Mouse (Mus musculus) T-helper 1 cell (primary cell): ENCODE results near the gene Srsf9.
"Not testable (repeated sequence)": the region's sequence is repeated elsewhere in the genome, so short reads cannot be mapped to it uniquely, and the experiment has no call there.

Source experiments
- in situ Hi-C: fragments of 300-600 bp; cut with MboI, MseI; formaldehyde crosslinking; loops from one replicate; pipeline ENCODE4 v1.15.1; 2025; ENCODE audit warnings: high pct_unique_total_duplicates

Srsf9 gene

GRCm38 (mm10) chr5:115326875-115327609 is at the start of gene Srsf9:
Gene Srsf9 (plus strand): TSS chr5:115327177.
- in situ Hi-C loops = no loop called here

- in situ Hi-C loops = no loop called here
Measured at GRCm38 (mm10) chr5:115278053-115278452, 48.9 kb upstream of the Srsf9 start.

- in situ Hi-C loops = no loop called here
Measured at GRCm38 (mm10) chr5:115278785-115279184, 48.2 kb upstream of the Srsf9 start.

GRCm38 (mm10) chr5:115279226-115280049 is 47.5 kb upstream of the Srsf9 start, which contains the start of gene Coq5:
Gene Coq5 (plus strand): TSS chr5:115279666.
- in situ Hi-C loops = no loop called here

GRCm38 (mm10) chr5:115280050-115280687 is 46.8 kb upstream of the Srsf9 start:
- in situ Hi-C loops = no loop called here

GRCm38 (mm10) chr5:115284735-115285134 is 42.2 kb upstream of the Srsf9 start:
- in situ Hi-C loops = no loop called here

- in situ Hi-C loops = no loop called here
Measured at GRCm38 (mm10) chr5:115294173-115294572, 32.8 kb upstream of the Srsf9 start.

- in situ Hi-C loops = no loop called here
Measured at GRCm38 (mm10) chr5:115296347-115296746, 30.6 kb upstream of the Srsf9 start.

- in situ Hi-C loops = no loop called here
Measured at GRCm38 (mm10) chr5:115300035-115300744, 26.8 kb upstream of the Srsf9 start.

- in situ Hi-C loops = no loop called here
Measured at GRCm38 (mm10) chr5:115300792-115301614, 26.0 kb upstream of the Srsf9 start, which contains the start of gene Dynll1. Gene Dynll1 (minus strand): TSS chr5:115300999.

GRCm38 (mm10) chr5:115301615-115302014 is 25.4 kb upstream of the Srsf9 start:
- in situ Hi-C loops = no loop called here

- in situ Hi-C loops = not testable (repeated sequence)
Measured at GRCm38 (mm10) chr5:115302190-115302589, 24.8 kb upstream of the Srsf9 start.

GRCm38 (mm10) chr5:115312354-115312753 is 14.6 kb upstream of the Srsf9 start:
- in situ Hi-C loops = no loop called here

GRCm38 (mm10) chr5:115312816-115313667 is 13.9 kb upstream of the Srsf9 start:
- in situ Hi-C loops = no loop called here

GRCm38 (mm10) chr5:115313668-115313943 is 13.4 kb upstream of the Srsf9 start:
- in situ Hi-C loops = no loop called here

- in situ Hi-C loops = no loop called here
Measured at GRCm38 (mm10) chr5:115316968-115317644, 9.9 kb upstream of the Srsf9 start.

- in situ Hi-C loops = no loop called here
Measured at GRCm38 (mm10) chr5:115317645-115318328, 9.2 kb upstream of the Srsf9 start.

- in situ Hi-C loops = no loop called here
Measured at GRCm38 (mm10) chr5:115319004-115319940, 7.7 kb upstream of the Srsf9 start.
